Mouse (Mus musculus) heart, adult 11 months (tissue): ENCODE measurements around the gene Xrcc6.

Experiments used
- DNase-seq: peaks from one replicate; pipeline ENCODE4 v3.0.0; 2022

Xrcc6 gene

GRCm38 (mm10) chr15:81987646-81988045, at the start of gene Xrcc6:
Gene Xrcc6 (plus strand): TSS chr15:81987835.
- no peak for DNase-seq

GRCm38 (mm10) chr15:81938246-81938645, 49.4 kb upstream of the Xrcc6 start:
- peak; percentile 93 for DNase-seq

GRCm38 (mm10) chr15:81939157-81939715, 48.4 kb upstream of the Xrcc6 start:
- peak; percentile 89 for DNase-seq

- peak; percentile 91 for DNase-seq
Observed at GRCm38 (mm10) chr15:81939774-81940173, 47.9 kb upstream of the Xrcc6 start.

- peak; percentile 85 for DNase-seq
Observed at GRCm38 (mm10) chr15:81940219-81940618, 47.4 kb upstream of the Xrcc6 start.

- no peak for DNase-seq
Observed at GRCm38 (mm10) chr15:81941010-81941409, 46.6 kb upstream of the Xrcc6 start.

GRCm38 (mm10) chr15:81943176-81943749, 44.4 kb upstream of the Xrcc6 start:
- no peak for DNase-seq

GRCm38 (mm10) chr15:81949076-81949475, 38.6 kb upstream of the Xrcc6 start:
- peak; percentile 85 for DNase-seq

- no peak for DNase-seq
Observed at GRCm38 (mm10) chr15:81949476-81950131, 38.0 kb upstream of the Xrcc6 start.

GRCm38 (mm10) chr15:81950716-81951115, 36.9 kb upstream of the Xrcc6 start:
- DNase-seq: peak; percentile 77

GRCm38 (mm10) chr15:81951159-81951558, 36.5 kb upstream of the Xrcc6 start:
- peak; percentile 82 for DNase-seq

GRCm38 (mm10) chr15:81952310-81952709, 35.3 kb upstream of the Xrcc6 start:
- DNase-seq: peak; percentile 88

GRCm38 (mm10) chr15:81954151-81954583, 33.5 kb upstream of the Xrcc6 start:
- DNase-seq: peak; percentile 87

GRCm38 (mm10) chr15:81954716-81955115, 32.9 kb upstream of the Xrcc6 start:
- no peak for DNase-seq

GRCm38 (mm10) chr15:81955414-81955813, 32.2 kb upstream of the Xrcc6 start:
- DNase-seq: no peak

- peak; percentile 88 for DNase-seq
Observed at GRCm38 (mm10) chr15:81956457-81956856, 31.2 kb upstream of the Xrcc6 start.

- no peak for DNase-seq
Observed at GRCm38 (mm10) chr15:81957598-81957997, 30.0 kb upstream of the Xrcc6 start.

- DNase-seq: no peak
Observed at GRCm38 (mm10) chr15:81958906-81959305, 28.7 kb upstream of the Xrcc6 start.

- DNase-seq: peak; percentile 100
Observed at GRCm38 (mm10) chr15:81960171-81961077, 27.2 kb upstream of the Xrcc6 start, which contains the start of gene Pmm1. Gene Pmm1 (minus strand): TSS chr15:81960930.

- no peak for DNase-seq
Observed at GRCm38 (mm10) chr15:81961078-81961451, 26.6 kb upstream of the Xrcc6 start.

- no peak for DNase-seq
Observed at GRCm38 (mm10) chr15:81964262-81964661, 23.4 kb upstream of the Xrcc6 start.

- DNase-seq: no peak
Observed at GRCm38 (mm10) chr15:81964980-81965545, 22.6 kb upstream of the Xrcc6 start.
